Mouse (Mus musculus): ENCODE measurements around the gene Tomm7.
A peak's percentile ranks its signal among the peaks of the same experiment; 100 is the strongest.

- TF ChIP-seq CTCF (IDR thresholded peaks at IDR 0.05; ENCODE audit: control insufficient read depth, insufficient read depth, insufficient read length) (peak; percentile 36), MAX (IDR thresholded peaks at IDR 0.05) (no peak), FOSL1 (IDR thresholded peaks at IDR 0.05; ENCODE audit: insufficient read depth, low read length, poor library complexity, severe bottlenecking) (no peak)
These were observed 17.5 kb downstream of the Tomm7 start for GRCm38 (mm10) chr5:23826321-23827004.
